Mouse (Mus musculus) induced T-regulatory cell, adult 2 months (primary cell): ENCODE results near the gene Fam126a.

Experiments
- DNase-seq: peaks from one replicate; pipeline ENCODE4 v3.0.0-alpha.2; 2012; ENCODE audit warnings: low read depth

Fam126a gene

DNA sequence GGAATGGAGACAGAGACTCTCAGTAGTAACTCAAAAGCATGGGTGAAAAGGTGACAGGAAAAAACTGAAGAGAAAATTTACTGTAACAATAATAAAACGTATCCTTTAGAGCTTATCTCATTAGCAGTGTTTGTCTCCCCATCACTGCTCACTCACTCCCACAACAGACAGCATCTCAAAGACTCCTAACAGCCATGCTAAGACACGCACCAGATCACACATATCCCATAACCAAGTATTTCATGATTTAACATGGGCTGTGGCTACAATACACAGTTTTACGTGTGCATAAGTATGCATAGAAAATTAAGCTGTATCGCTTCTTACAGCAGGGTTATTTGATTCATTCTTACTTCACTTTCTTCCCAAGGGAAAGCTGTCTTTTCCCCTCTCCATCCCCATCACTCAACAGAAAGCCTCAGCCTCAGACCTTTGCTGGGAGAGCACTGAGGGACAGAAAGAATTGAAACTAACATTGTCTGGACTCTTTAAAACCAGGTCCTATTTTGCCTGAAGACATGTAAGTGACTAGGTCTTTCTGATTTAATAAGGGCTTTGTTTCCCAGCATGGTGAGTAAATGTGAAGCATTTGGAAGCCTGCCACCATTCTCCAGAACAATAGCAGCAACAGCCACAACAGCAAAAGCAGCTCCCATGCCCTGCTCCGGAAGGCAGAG lies 37.5 kb downstream of the Fam126a start:
- no peak for DNase-seq

DNA sequence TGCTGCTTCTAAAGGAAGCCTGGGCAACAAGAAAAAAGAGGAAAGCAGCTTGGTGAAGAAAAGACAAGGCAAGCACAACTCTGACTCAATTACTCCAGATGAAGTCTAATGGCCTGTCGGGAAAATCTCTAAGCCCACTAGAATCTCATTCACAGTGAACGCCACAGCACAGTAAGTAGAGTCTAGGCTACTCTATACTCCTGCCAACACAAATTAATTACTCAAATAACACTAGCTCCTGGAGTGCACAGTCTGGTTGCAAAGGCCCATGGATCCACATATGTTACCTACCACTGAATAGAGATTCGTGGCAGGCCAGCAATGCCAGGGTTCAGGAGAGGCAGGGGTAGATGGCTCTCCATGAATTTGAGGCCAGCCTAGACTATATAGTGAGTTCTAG lies 40.5 kb downstream of the Fam126a start:
- DNase-seq, result no peak

DNA sequence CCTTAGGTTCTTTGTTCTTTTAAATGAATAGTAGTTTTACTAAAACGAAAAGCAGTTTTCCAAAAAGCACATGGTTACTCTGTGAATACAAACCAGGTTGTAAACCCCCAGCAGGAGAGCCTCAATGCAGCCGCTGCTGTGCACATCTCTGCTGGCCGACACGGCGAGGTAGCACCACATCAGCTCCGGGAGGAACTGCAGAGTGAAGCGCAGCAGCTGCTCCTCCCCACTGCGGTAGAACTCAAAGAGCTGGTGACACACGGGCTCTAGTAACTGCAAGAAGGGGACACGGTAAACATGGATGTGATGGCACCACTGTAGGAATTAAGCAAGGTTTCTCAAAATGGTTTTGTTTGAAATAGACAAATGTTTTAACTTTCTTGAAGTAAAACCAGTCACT lies 42.7 kb downstream of the Fam126a start:
- DNase-seq, result no peak

DNA sequence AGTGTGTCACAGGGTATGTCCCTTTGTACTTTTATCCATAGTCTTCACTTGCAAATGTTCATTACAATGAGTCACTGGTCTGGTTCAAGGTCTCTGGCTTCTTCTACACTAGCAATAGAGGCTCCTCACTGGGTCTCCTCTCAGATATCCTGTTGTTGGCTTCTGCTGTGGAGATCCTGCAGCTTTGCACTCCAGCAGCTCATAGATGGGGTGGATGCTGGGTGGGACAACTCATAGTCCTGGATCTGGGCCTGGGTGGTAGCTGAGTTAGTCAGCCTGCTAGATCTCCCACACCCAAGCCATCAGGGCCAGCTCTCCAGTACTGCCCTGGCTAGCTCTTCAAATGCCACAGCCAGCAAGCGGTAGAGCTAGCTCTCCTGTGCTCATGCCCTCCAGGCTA lies 48.4 kb downstream of the Fam126a start:
- DNase-seq, result no peak

DNA sequence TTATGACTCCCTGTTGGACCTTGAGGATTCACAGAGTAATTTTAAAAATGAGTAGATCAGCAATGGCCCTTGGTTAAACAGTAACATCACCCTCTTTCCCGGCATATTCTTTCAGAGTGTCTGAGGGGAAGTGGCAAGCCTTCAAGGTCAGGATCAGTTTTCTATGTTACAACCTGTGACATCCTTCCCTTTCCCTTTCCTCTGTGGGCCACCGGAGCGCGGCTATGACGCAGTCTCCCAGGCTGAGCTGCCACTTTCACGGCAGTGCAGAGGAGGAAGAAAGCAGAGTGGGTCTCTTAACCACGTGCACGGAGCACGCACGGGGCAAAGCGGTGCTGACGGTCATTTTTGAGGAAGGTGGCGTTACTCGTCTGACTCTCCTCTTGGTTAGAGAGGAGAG lies 52.0 kb downstream of the Fam126a start:
- DNase-seq, result no peak

DNA sequence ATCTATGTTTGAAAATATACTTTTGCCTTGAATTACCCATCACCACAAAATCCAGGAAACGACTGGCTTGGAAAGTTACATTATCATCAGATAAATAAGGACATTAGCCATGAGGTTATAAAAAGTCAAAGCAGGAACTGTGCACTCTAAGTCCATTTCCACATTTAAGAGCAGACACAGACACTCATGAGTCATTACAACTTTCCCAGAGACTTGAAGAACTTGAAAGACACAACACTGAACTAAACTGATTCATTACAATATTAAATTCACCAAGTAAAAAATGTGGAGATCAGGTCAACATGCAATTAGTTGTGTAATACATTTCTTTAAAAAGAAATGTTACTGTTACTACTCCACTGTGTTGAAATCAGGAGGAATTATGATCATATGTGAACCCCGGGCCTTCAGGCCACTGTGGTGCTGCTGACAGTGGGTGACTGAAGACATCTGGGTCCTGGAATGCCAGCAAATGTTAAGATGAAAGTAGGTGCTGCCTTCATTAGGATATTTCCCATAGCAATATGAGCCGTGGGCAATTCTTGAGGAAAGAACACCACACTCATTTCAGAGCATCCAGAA lies 55.4 kb downstream of the Fam126a start:
- no peak for DNase-seq

DNA sequence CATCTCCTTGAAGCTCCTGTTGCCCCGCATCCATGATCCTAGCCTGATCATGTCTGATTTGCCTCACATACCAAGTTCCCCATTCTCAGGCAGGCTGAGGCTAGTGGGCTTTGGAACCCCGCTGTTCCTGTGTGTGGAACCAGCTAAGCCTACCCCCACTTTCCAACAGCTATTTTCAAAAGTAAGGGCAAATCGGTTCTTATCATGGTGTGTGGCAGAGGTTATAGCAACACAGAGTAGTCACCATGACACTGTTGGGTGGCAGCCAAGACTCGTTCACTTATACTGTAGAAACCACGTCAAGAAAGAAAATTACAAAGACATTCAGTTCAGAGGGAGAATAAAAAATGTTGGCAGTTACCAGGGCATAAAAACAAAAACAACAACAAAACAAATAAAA lies 62.8 kb downstream of the Fam126a start:
- no peak for DNase-seq

DNA sequence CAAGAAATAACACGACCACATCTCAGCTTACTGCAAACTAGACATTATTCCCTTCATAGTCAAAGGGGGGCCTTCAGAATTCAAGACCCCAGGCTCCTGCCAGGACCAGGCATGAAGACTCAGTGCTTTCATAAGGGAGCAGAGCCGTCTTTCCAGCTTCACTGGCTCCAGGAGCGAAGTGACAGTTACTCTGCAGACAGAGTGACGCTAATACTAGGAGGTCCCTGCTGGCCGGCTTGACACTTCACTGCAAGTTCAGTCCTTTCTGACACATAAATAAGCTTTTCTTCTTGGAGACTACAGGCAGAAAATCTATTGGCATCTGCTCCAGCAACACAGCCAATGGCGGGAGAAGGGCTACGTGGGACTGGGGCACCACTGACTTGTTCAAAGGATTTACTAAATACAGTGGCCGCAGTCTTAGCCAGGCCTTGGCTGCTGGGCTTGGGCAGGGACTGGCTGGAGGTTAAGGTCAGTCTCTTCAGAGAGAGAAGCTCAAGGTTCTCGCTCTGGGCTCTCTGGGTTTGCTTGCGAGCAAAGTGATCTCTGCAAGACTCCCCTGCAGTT lies 65.8 kb downstream of the Fam126a start:
- DNase-seq, result no peak

DNA sequence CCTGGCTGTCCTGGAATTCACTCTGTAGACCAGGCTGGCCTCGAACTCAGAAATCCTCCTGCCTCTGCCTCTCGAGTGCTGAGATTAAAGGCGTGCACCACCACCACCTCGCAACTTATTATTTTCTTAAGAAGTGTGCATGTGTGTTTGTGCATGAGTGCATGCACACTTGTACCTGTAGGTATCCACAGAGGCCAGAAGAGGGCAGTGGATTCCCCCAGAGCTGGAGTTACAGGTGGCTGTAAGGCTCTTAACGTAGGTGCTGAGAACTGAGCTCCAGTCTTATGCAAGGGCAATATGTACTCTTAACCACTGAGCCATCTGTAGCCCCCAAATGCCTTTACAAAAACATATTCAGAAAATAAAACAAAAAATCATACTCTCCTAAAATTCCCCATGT lies 77.4 kb downstream of the Fam126a start:
- DNase-seq, result no peak

DNA sequence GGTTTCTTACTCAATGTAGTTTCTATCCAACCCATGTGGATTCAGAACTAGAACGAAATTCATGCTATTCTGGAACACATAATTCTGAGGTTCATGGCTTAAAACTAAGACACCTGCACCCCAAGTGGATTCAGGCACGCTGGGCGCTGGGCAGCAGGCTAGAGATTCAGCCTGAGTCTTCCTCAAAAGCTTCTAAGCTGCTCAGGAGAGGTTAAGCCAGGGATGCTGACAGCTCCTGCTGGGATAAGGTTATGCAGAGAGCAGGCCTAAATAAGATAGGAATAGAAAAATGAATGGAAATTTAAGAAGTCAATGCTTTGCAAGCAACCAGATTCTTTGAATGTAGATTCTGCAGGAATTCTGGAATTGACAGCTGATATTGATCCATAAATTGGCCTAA lies 82.4 kb downstream of the Fam126a start:
- no peak for DNase-seq

DNA sequence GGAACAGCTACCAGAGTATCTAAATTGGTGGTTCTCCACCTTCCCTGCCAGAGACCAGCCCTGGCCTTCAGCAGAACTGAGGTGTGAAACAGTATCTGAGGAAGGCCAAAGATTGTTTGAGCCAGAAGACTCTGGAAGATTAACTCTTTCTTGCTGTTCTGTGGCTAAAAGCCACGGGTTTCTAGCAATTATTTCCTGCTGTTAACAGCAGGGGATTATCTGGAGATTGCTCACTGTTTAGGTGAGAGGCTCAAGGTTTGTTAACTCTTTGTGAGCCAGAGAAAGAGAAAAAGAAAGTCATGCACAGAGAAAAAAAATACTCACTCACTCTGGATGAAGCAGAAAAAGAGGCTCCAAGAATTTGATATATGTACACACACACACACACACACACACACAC lies 85.4 kb downstream of the Fam126a start:
- DNase-seq, result no peak

DNA sequence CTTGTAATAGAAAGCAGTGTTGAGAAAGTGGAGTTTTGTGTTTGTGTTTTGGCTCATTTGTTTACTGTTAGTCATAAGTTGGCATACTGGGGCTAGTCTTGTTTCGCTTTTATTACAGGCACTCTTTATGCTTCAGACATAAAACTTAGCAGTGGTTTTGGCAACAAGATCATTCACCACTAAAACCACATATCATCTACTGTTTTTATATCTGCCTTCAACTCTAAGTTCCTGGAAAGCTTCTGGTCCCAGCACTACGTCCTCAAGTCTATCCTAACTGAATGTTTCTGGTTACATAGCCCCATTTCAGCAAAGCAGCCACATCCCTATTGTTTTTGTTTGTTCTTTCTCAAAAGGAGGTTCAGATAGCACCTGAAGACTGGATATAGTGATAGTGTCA lies 87.0 kb downstream of the Fam126a start:
- DNase-seq, result peak; percentile 6

DNA sequence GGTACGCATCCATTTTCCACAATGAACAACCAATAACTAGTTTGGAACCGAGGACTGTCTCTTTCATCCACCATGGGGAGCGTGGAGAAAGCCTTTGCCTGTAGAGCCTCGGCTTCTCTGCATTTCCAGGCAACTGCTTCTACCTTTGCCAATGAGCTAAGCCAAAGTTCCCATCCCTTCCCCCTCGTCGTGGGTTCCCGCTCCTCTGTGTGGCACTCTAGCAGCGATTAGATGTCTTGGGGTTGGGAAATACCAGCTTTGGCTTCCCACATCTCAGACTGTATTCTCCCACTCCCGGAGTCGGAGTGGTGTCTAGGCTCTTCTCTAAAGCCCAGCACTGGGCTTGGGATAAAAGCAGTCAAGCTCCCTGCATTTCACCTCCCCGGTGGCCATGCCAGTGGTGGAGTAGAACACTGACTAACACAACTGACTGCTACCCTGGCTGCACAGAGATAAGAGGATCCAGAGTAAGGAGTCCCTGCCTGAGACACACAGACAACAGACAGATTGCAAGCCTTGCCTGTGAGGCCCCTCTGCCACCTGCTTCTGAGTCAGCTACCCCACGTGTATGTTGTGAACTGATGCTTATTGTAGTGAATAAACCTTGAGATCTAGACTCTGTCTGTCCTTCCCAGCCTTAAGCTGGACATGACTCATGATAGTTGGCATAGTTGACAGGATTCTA lies 106.9 kb downstream of the Fam126a start:
- DNase-seq, result no peak

DNA sequence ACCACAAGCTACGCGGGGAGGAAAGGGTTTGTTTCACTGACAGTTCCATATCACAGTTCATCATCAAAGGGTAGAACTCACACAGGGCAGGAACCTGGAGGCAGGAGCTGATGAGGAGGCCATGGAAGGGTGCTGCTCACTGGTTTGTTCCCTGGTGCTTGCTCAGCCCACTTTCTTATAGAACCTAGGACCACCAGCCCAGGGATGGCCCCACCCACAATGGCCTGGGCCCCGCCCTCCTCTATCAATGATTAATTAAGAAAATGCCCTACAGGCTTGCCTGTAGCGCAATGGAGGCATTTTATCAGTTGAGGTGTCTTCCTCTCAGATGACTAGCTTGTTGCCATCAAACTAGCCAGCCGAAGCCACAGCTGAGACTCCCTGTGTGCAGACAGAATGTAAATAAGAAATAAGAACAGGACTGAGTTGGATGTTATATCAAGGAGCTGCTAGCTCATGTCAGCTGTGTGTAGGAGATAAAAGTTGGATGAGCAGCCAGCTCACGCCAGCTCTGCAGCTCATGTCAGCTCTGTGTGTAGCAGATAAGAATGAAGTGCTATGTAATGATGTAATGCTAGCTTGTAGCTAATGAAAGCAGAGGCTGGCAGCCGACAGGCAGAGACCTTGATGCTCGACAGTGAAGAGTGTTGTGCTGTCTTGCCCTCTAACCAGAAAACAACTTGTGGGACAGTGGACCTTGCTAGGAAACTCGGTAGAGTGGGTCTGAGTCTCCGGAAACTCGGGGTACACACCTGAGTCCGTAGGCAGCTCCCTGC lies 107.8 kb downstream of the Fam126a start:
- no peak for DNase-seq

DNA sequence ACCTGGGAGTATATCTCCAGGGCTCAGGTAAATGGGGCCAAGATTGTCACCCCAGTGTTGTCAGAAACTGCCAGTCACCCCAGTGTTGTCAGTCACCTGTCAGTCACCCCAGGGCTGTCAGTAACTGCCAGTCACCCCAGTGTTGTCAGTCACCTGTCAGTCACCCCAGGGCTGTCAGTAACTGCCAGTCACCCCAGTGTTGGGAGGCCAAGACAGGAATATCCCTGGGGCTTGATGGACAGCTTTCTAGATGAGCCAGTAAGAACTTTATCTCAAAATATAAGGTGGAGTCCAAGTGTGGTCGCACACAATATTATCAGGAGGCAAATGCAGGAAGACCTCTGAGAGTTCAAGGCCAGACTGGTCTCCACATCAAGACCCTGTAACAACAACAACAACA lies 109.2 kb downstream of the Fam126a start:
- no peak for DNase-seq

DNA sequence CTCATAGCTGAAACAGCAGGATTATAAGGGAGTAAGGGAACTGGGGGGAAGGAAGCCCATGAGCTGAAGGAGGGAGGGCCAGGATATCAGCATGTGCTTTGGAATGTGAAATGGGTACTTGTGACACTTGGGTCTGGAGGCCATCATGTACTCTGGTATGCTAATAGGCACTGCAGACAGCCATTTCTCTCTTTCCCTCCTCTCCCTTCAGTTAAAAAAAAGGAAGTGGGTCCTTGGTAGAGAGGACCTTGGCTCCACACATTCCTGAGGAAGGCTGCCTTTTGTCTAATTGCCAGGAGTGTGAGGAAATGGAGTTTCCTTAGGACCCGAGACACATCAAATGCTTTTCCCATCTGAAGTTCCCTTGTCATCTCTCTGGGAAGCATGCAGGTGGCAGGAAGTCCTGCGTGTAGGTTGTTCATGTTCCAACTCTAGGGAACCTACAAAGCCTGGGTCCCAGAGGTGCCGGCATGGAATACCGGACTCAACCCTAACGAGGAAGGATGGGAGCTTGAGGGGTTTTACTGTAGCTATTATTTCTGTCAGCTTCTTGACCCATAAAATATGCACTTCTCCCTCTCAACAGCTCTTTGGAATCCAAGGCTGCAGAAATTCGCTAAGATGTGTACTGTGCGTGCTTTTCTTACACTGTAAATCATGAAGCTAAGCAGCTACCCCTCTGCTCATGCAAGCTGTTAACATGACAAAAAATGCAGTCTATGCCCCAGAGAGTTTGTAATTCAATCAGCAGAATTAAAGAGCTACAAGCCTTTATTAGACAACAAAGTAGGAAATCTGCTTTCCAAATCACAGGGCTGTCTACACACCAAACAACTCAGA lies 110.4 kb downstream of the Fam126a start:
- no peak for DNase-seq

DNA sequence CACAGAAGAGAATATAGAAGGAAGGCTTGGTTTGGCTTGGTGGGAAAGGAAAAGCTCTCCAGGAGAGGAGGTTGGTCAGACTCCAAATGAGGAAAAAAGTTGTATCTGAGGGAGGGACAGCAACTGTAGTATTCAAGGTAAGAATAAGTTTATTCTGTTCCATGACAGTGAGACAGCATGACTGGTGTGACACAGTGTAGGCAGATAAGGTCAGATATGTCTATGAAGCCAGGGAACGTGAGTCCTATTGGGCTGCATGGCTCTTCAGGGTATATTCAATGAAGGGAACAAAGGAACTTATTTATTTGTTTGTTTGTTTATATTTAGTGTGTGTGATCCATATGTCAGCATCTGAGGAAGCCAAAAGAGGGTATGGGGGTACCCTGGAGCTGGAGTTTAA lies 113.2 kb downstream of the Fam126a start:
- no peak for DNase-seq

DNA sequence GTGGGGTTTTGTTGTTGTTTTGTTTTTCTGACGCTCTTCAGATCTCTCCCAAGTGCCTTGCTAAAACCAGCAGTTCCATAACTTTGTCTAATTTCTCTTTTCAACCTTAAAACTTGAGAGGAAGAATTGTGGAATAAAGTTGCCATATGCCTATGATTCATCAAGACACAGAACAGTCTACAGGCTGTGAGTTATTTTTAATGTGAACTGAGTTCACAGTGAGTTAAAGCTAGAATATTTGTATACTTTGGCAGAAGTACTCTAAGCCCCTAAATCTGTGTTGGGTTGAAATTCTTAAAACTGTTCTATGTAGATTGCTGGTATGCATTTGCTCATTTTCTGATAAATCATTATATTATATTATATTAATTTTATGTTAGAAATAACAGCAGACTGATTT lies 118.9 kb downstream of the Fam126a start:
- no peak for DNase-seq

DNA sequence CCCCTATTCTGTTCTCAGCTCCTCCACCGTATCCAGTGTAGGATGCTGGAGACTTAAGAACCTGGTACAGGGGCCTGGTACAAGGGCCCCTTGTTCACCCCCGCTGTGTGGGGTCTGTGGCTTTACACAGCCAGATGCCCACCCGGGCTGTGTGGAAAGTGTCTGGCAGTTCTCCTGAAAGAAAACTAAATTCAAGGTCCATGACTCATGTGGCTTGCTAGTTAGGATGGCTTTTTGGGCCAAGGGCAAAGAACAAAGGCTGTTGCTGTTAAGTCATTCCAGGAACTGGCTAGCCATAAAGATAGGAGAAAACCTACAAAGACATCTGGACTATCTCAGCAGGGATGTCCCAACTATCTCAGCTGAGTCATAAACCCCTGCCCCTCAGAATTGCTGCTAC lies 121.2 kb downstream of the Fam126a start:
- DNase-seq, result no peak

DNA sequence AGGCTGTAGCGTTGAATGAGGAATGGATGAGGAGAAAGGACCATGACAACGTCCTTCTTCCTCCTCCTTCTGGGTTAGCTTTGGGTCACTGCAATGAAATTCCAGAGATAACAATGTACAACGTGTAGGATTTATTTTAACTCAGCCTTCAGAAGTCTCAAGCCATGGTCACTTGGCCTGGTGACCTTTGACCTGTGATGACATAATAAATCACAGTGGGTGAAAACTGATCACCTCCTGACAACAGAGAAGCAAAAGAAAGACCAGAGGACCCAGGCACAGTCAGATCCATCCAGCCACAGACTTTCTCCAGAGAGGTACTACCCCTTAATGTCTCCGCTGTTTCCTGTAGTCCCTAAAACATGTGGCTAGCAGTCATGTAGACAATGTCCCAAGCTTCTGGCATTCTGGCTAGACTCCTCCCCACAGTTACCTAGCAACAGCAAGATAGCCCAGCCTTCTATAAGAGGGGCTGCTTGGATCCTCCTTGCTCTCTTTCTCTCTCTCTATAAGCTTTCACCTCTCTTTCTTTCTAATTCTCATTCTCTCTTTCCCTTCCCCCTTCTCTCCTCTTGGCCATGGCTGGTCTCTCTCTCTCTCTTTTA lies 121.9 kb downstream of the Fam126a start:
- no peak for DNase-seq

DNA sequence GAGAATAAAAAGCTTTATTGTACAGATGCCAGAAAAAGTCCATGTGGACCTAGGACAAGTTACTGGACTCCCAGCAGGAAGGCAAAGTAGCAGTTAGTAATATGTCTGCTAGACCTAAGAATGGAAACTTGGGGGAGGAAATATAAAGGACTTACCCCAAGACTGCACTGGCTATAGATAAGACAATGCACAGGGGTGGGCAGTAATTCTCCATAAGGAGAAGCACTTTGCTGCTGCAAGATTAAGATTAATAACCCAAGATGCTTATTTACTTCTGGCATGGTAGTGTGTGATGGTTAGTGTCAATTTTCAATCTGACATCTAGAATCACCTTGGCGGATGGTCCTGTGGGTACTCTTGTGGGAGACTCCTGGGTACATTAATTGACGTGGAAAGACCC lies 128.3 kb downstream of the Fam126a start:
- DNase-seq, result no peak
